Mouse (Mus musculus): ENCODE data around the gene Olfr76. TPM values are rescaled to one million over a fixed set of nuclear protein-coding genes. Genes with fewer than 3 reads are reported as not detected.
"Not testable (repeated sequence)": the region's sequence is repeated elsewhere in the genome, so short reads cannot be mapped to it uniquely, and the experiment has no call there.

The Olfr76 gene
- not detected in 2 replicates for polyA plus RNA-seq (2016; fragmentation: Nextera tagmentation; extraction: Ambion mirVana)

GRCm38 (mm10) chr19:12123103-12123502 lies at the start of gene Olfr76:
Gene Olfr76, minus strand, starts transcription at chr19:12123203.
- 82% methylated on average over 3 of the region's 3 CpGs for WGBS

GRCm38 (mm10) chr19:12170062-12170599 lies 47.1 kb upstream of the Olfr76 start, which contains the start of gene Olfr1555-ps1:
Gene Olfr1555-ps1, minus strand, starts transcription at chr19:12170112.
- H3K27ac ChIP-seq; H3K27me3 ChIP-seq (ENCODE audit: poor library complexity, severe bottlenecking); H3K4me1 ChIP-seq; H3K36me3 ChIP-seq (replicated peaks); H3K4me3 ChIP-seq; DNase-seq (ENCODE audit: extremely low spot score, low spot score); H3K9me3 ChIP-seq: not testable (repeated sequence)
- 61% methylated on average over 1 of the region's 1 CpGs for WGBS

More at GRCm38 (mm10) chr19:12123103-12123502, at the start of gene Olfr76:
- Histone ChIP-seq H3K4me1 (no peaks in the 10 kb centered on the region), H3K4me3 (no peak within 1 kb of the TSS), H3K27ac (no peak within 1 kb of the TSS), H3K36me3 (replicated peaks) (no peaks in the 10 kb centered on the region), H3K9me3 (no peaks in the 10 kb centered on the region), H3K27me3 (ENCODE audit: poor library complexity, severe bottlenecking) (no peaks in the 10 kb centered on the region)
- DNase-seq (ENCODE audit: extremely low spot score, low spot score) = no peak

GRCm38 (mm10) chr19:12145452-12145851 lies 22.4 kb upstream of the Olfr76 start:
- Histone ChIP-seq H3K27me3 (ENCODE audit: poor library complexity, severe bottlenecking) (no peaks in the 10 kb centered on the region), H3K4me3 (no peak overlapping the region), H3K27ac (no peak overlapping the region), H3K9me3 (no peaks in the 10 kb centered on the region), H3K36me3 (replicated peaks) (no peaks in the 10 kb centered on the region), H3K4me1 (no peaks in the 10 kb centered on the region)
- DNase-seq (ENCODE audit: extremely low spot score, low spot score) = no peak
- WGBS = 88% methylated on average over 3 of the region's 3 CpGs

GRCm38 (mm10) chr19:12143356-12143755 lies 20.4 kb upstream of the Olfr76 start:
- no peak for DNase-seq (ENCODE audit: extremely low spot score, low spot score)
- WGBS = 50% methylated on average over 1 of the region's 1 CpGs
- H3K36me3 ChIP-seq (replicated peaks) = no peaks in the 10 kb centered on the region

GRCm38 (mm10) chr19:12134289-12134688 lies 11.3 kb upstream of the Olfr76 start:
- WGBS = 35% methylated on average over 2 of the region's 2 CpGs
- H3K27ac ChIP-seq = no peak overlapping the region
- no peaks in the 10 kb centered on the region for H3K27me3 ChIP-seq (ENCODE audit: poor library complexity, severe bottlenecking)
- H3K36me3 ChIP-seq (replicated peaks) = no peaks in the 10 kb centered on the region
- no peaks in the 10 kb centered on the region for H3K4me1 ChIP-seq
- no peak for DNase-seq (ENCODE audit: extremely low spot score, low spot score)
- no peaks in the 10 kb centered on the region for H3K9me3 ChIP-seq
- no peak overlapping the region for H3K4me3 ChIP-seq

More at GRCm38 (mm10) chr19:12143356-12143755, 20.4 kb upstream of the Olfr76 start:
- Histone ChIP-seq H3K27me3 (ENCODE audit: poor library complexity, severe bottlenecking) (no peaks in the 10 kb centered on the region), H3K4me3 (no peak overlapping the region), H3K27ac (no peak overlapping the region), H3K9me3 (no peaks in the 10 kb centered on the region), H3K4me1 (no peaks in the 10 kb centered on the region)

DNA sequence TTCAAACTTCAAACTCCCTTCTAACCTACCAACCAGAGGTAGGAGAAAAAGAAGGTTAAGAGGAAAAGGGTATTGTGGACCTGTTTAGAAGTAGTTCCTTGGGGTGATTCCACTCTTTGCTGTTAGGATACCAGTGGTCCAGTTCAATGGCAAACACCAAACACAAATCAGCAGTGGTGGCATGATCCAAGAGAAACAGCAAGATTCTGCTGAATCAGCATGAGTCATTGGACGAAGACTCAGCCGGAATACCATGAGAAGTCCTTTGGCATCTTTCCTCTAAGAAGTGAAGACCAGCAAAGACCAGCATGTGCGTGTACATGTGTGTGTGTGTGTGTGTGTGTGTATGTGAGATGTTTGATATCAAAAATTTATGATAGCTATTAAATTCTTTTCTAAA lies 6.5 kb downstream of the Olfr76 start:
- no peaks in the 10 kb centered on the region for H3K9me3 ChIP-seq
- H3K27me3 ChIP-seq (ENCODE audit: poor library complexity, severe bottlenecking) = no peaks in the 10 kb centered on the region
- no peak overlapping the region for H3K27ac ChIP-seq
- no peak for DNase-seq (ENCODE audit: extremely low spot score, low spot score)
- no peaks in the 10 kb centered on the region for H3K36me3 ChIP-seq (replicated peaks)
- WGBS = 93% methylated on average over 3 of the region's 3 CpGs
- H3K4me3 ChIP-seq = no peak overlapping the region
- no peaks in the 10 kb centered on the region for H3K4me1 ChIP-seq

DNA sequence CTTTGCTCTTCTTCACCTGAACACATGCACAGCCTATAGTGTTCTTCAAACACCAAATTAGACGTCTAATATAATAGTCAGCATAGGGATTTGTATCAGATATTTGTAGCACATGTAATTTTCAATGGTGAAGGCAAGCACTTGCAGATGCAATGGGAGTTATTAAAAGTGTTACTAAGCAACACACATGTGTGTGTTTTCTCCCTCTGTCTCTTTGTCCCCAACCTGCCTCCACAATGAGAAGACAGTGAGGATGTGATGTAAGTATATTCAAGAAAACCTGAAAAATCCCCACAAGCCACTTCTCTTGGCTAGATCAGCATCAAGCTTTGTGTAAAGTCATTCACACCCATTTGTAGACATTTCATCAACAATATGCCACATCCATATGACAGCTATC lies 7.2 kb downstream of the Olfr76 start, which contains the start of gene Olfr1428:
Gene Olfr1428, minus strand, starts transcription at position 101 of the 400 bp plus-strand sequence.
- 82% methylated on average over 1 of the region's 1 CpGs for WGBS
- Histone ChIP-seq H3K27ac (no peak within 1 kb of the TSS), H3K9me3 (no peaks in the 10 kb centered on the region), H3K4me3 (no peak within 1 kb of the TSS), H3K27me3 (ENCODE audit: poor library complexity, severe bottlenecking) (no peaks in the 10 kb centered on the region), H3K36me3 (replicated peaks) (no peaks in the 10 kb centered on the region), H3K4me1 (no peaks in the 10 kb centered on the region)
- no peak for DNase-seq (ENCODE audit: extremely low spot score, low spot score)

DNA sequence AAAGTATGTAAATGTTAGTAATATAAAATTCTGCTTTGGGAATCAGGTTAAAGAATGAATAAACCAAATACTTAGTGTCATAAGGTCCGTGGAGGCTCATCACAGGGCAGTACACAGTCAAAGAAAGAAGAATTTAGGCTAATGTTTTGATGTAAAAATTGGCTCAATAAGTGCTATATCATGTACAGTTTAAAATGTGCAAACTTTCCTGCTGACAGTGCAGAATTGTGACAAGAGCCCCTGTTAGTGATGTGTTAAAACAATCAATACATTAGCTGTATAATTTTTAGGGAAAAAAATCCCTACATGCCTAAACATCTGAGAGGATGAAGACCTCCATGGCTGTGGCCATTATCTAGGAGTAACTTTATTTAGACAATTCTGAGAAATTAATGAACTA lies 9.2 kb downstream of the Olfr76 start:
- no peak overlapping the region for H3K27ac ChIP-seq
- H3K27me3 ChIP-seq (ENCODE audit: poor library complexity, severe bottlenecking) = no peaks in the 10 kb centered on the region
- no peaks in the 10 kb centered on the region for H3K36me3 ChIP-seq (replicated peaks)
- no peaks in the 10 kb centered on the region for H3K4me1 ChIP-seq
- 74% methylated on average over 1 of the region's 1 CpGs for WGBS
- H3K4me3 ChIP-seq = no peak overlapping the region
- H3K9me3 ChIP-seq = no peaks in the 10 kb centered on the region
- DNase-seq (ENCODE audit: extremely low spot score, low spot score) = no peak

DNA sequence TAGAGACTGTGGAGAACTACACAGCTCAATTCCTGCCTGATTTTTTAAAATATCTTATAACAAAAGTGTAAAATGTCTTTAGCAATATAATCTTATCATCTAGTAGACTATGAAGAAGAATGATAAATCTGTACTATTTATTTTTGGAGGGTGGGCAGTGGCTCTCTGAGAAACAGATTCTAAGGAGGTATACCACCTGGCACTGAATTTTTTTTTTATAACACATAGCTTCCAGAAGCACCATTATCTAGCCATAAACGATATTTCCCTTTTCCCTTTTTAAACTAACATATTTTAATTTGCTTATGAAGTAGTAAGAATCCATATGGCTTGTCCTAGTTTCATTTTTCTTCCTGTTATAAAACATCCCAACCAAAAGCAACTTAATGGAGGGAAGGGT lies 18.5 kb downstream of the Olfr76 start:
- Histone ChIP-seq H3K27me3 (ENCODE audit: poor library complexity, severe bottlenecking) (no peaks in the 10 kb centered on the region), H3K36me3 (replicated peaks) (no peaks in the 10 kb centered on the region), H3K4me3 (no peak overlapping the region), H3K4me1 (no peaks in the 10 kb centered on the region), H3K27ac (no peak overlapping the region), H3K9me3 (no peaks in the 10 kb centered on the region)
- 73% methylated on average over 1 of the region's 1 CpGs for WGBS
- DNase-seq (ENCODE audit: extremely low spot score, low spot score) = no peak

DNA sequence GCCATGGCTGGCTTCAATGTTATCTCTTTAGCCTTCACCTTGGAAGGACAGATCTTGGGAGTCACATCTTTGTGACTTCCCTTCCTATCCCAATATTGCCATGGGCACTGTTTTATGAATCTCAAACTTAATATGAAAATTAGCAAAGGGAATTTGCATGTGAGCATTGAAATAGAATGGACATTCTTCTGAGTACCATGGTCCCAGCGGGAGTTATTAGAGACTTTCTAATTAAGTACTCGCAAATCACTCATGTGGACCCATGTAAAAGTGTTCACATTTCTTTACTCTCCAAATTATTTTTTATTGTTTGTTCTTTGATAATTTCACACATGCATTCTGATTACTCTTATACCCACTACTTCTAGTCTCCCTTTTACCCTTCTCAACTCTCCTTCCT lies 19.8 kb downstream of the Olfr76 start, which contains the start of gene Olfr1427:
Gene Olfr1427, minus strand, starts transcription at position 101 of the 400 bp plus-strand sequence.
- 95% methylated on average over 2 of the region's 2 CpGs for WGBS
- Histone ChIP-seq H3K27ac (no peak within 1 kb of the TSS), H3K9me3 (no peaks in the 10 kb centered on the region), H3K4me1 (no peaks in the 10 kb centered on the region), H3K27me3 (ENCODE audit: poor library complexity, severe bottlenecking) (no peaks in the 10 kb centered on the region), H3K36me3 (replicated peaks) (no peaks in the 10 kb centered on the region), H3K4me3 (no peak within 1 kb of the TSS)
- DNase-seq (ENCODE audit: extremely low spot score, low spot score) = no peak

GRCm38 (mm10) chr19:12091913-12092312 lies 31.1 kb downstream of the Olfr76 start, which contains the start of gene Olfr1426:
Gene Olfr1426, minus strand, starts transcription at chr19:12092013.
- DNase-seq (ENCODE audit: extremely low spot score, low spot score) = no peak
- Histone ChIP-seq H3K4me3 (no peak within 1 kb of the TSS), H3K27ac (no peak within 1 kb of the TSS), H3K27me3 (ENCODE audit: poor library complexity, severe bottlenecking) (no peaks in the 10 kb centered on the region), H3K9me3 (no peaks in the 10 kb centered on the region), H3K4me1 (no peaks in the 10 kb centered on the region), H3K36me3 (replicated peaks) (no peaks in the 10 kb centered on the region)
- 89% methylated on average over 1 of the region's 1 CpGs for WGBS

GRCm38 (mm10) chr19:12077631-12078030 lies 45.4 kb downstream of the Olfr76 start, which contains the start of gene Olfr1425:
Gene Olfr1425, minus strand, starts transcription at chr19:12077731.
- not testable (repeated sequence) for H3K4me1 ChIP-seq; H3K27ac ChIP-seq; H3K27me3 ChIP-seq (ENCODE audit: poor library complexity, severe bottlenecking); H3K4me3 ChIP-seq; H3K36me3 ChIP-seq (replicated peaks); DNase-seq (ENCODE audit: extremely low spot score, low spot score); H3K9me3 ChIP-seq
- WGBS = 86% methylated on average over 4 of the region's 4 CpGs

DNA sequence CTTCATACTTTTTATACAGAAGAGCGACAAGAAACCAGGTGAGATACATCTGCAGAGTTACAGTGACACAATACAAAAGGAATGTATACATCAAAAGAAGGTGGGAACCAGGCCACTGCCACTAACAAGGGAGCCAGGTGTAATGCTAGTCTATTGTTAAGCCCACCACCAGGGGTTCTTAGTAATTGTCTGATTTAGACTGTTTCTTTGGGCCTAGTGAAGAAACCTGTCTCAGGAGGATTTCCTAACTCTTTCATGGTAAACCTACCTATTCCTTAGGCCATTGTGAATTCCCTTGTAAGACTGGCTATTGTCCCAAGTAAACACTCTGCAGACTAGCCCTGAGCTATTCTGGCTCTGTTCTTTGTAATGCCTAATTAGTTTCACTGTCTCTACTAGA lies 53.5 kb downstream of the Olfr76 start:
- H3K27me3 ChIP-seq (ENCODE audit: poor library complexity, severe bottlenecking); H3K27ac ChIP-seq; H3K36me3 ChIP-seq (replicated peaks); H3K4me3 ChIP-seq; DNase-seq (ENCODE audit: extremely low spot score, low spot score); H3K4me1 ChIP-seq; H3K9me3 ChIP-seq: not testable (repeated sequence)
- 84% methylated on average over 1 of the region's 1 CpGs for WGBS

Measured in forebrain, embryonic 10.5 days (tissue).